Mouse (Mus musculus) v-Abl transformed pro-B cells (cell line): ENCODE data around the gene Aldh1a3.

Experiments
- in situ Hi-C, 2 experiments: fragments of 400-800 bp; cut with MboI; formaldehyde crosslinking; loops; one replicate each; pipeline ENCODE4 v1.15.1; 2025; ENCODE audit not compliant: unreplicated experiment in 2 of 2

The Aldh1a3 gene

GRCm38 (mm10) chr7:66427053-66427436, 272 bp downstream of the Aldh1a3 start:
- in situ Hi-C loops: loop anchor here (25.0 kb wide), 1 partner anchor 785 kb away; the partner anchor contains the start of gene Lysmd4 (in 2 of the 2)

GRCm38 (mm10) chr7:66421903-66422302, 5.4 kb downstream of the Aldh1a3 start:
- in situ Hi-C loops: no loop called here

GRCm38 (mm10) chr7:66418981-66419380, 8.3 kb downstream of the Aldh1a3 start:
- in situ Hi-C loops: no loop called here

- in situ Hi-C loops: no loop called here
Measured at GRCm38 (mm10) chr7:66416829-66417228, 10.5 kb downstream of the Aldh1a3 start.

GRCm38 (mm10) chr7:66413093-66413492, 14.2 kb downstream of the Aldh1a3 start:
- in situ Hi-C loops: no loop called here

- in situ Hi-C loops: no loop called here
Measured at GRCm38 (mm10) chr7:66409433-66409832, 17.9 kb downstream of the Aldh1a3 start.

GRCm38 (mm10) chr7:66406971-66407370, 20.3 kb downstream of the Aldh1a3 start:
- in situ Hi-C loops: no loop called here

GRCm38 (mm10) chr7:66405951-66406721, 21.2 kb downstream of the Aldh1a3 start:
- in situ Hi-C loops: no loop called here

- in situ Hi-C loops: no loop called here
Measured at GRCm38 (mm10) chr7:66405541-66405940, 21.8 kb downstream of the Aldh1a3 start.

- in situ Hi-C loops: no loop called here
Measured at GRCm38 (mm10) chr7:66404802-66405201, 22.5 kb downstream of the Aldh1a3 start.

- in situ Hi-C loops: no loop called here
Measured at GRCm38 (mm10) chr7:66404141-66404540, 23.2 kb downstream of the Aldh1a3 start.

GRCm38 (mm10) chr7:66402876-66403275, 24.4 kb downstream of the Aldh1a3 start:
- in situ Hi-C loops: no loop called here

- in situ Hi-C loops: no loop called here
Measured at GRCm38 (mm10) chr7:66401605-66402004, 25.7 kb downstream of the Aldh1a3 start.

- in situ Hi-C loops: loop anchor here (25.0 kb wide), 3 partner anchors 685 to 1260 kb away; partner anchors contain the start of gene Tm2d3 (in 1 of the 2)
Measured at GRCm38 (mm10) chr7:66397288-66397687, 30.0 kb downstream of the Aldh1a3 start.

- in situ Hi-C loops: loop anchor here (5.0 to 25.0 kb wide), 4 partner anchors 292 to 1252 kb away; partner anchors contain the start of gene Tm2d3 (in 1 of the 2)
Measured at GRCm38 (mm10) chr7:66388621-66389532, 38.4 kb downstream of the Aldh1a3 start.

GRCm38 (mm10) chr7:66387813-66388521, 39.4 kb downstream of the Aldh1a3 start, which contains the start of gene Lrrk1:
TSS of gene Lrrk1 (minus strand) at chr7:66388350.
- in situ Hi-C loops: loop anchor here (5.0 to 25.0 kb wide), 4 partner anchors 291 to 1251 kb away; partner anchors contain the start of gene Tm2d3 (in 1 of the 2)

GRCm38 (mm10) chr7:66387419-66387812, 39.9 kb downstream of the Aldh1a3 start:
- in situ Hi-C loops: loop anchor here (5.0 to 25.0 kb wide), 4 partner anchors 290 to 1250 kb away; partner anchors contain the start of gene Tm2d3 (in 1 of the 2)

GRCm38 (mm10) chr7:66386411-66386810, 40.9 kb downstream of the Aldh1a3 start:
- in situ Hi-C loops: loop anchor here (5.0 to 25.0 kb wide), 4 partner anchors 289 to 1249 kb away; partner anchors contain the start of gene Tm2d3 (in 1 of the 2)

GRCm38 (mm10) chr7:66385826-66386225, 41.5 kb downstream of the Aldh1a3 start:
- in situ Hi-C loops: loop anchor here (5.0 to 25.0 kb wide), 4 partner anchors 289 to 1249 kb away; partner anchors contain the start of gene Tm2d3 (in 1 of the 2)

GRCm38 (mm10) chr7:66384891-66385290, 42.4 kb downstream of the Aldh1a3 start:
- in situ Hi-C loops: loop anchor here (5.0 to 25.0 kb wide), 6 partner anchors 68 to 1248 kb away; partner anchors contain the start of gene Tm2d3 (in 1 of the 2)
